Mouse (Mus musculus): Measurements from ENCODE around the gene Pla2g12a. TPM values are rescaled to one million over a fixed set of nuclear protein-coding genes. Genes with fewer than 3 reads are reported as not detected.

Pla2g12a gene
- polyA plus RNA-seq, 1 experiment from 2014 or later: 33.7 TPM

DNA sequence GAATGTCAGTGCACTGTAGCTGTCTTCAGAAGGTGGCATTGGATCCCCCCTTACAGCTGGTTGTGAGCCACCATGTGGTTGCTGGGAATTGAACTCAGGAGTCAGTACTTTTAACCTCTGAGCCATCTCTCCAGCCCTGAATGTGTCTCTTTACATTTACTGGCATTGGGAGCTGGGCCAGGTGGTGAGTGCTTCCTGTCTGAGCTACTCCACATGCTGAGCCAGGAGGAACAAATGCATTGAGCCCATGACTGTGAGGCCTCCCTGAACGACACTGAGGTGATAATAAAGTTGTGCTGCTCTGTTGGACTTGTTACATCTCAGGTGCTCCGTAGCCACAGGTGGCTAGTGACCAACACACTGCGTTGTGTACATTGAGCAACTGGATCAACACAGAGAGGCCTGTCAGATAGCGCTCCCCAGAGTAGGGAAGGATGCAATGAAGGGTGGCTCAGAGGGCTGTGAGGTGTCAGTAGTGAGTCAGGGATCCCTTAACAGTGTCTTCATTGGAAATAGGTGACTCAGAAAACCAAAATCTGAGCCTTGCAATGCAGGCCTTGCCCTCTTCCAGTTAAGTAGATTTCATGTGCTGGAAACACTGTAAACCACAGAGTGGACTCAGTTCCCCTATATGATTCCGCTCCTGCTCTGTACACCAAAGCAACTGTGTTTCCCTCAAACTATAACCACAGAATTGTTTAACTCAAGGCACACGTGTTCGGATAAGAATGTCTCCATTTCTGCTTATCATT is 26.2 kb downstream of the Pla2g12a start:
- no peak for ATAC-seq (replicated peaks; ENCODE audit: low FRiP score)
- Histone ChIP-seq H3K4me3 (ENCODE audit: low read depth, low read length) (no peak overlapping the region), H3K4me2 (ENCODE audit: low read depth, low read length, severe bottlenecking) (no peak overlapping the region), H3K9me3 (ENCODE audit: control insufficient read depth, low read length) (no peaks in the 10 kb centered on the region), H3K27ac (ENCODE audit: low read depth, low read length) (no peak overlapping the region), H3K4me1 (replicated peaks; ENCODE audit: control insufficient read depth, insufficient read depth, low read length) (peaks cover 11% of the 10 kb centered on the region), H3K27me3 (ENCODE audit: control insufficient read depth, insufficient read depth, low read length) (no peaks in the 10 kb centered on the region), H3K9ac (ENCODE audit: low read length) (no peak overlapping the region), H3K36me3 (ENCODE audit: control insufficient read depth, insufficient read depth, low read length) (no peaks in the 10 kb centered on the region)
- WGBS: 87% methylated on average over 7 of the region's 7 CpGs
- DNase-seq (ENCODE audit: low spot score): no peak

DNA sequence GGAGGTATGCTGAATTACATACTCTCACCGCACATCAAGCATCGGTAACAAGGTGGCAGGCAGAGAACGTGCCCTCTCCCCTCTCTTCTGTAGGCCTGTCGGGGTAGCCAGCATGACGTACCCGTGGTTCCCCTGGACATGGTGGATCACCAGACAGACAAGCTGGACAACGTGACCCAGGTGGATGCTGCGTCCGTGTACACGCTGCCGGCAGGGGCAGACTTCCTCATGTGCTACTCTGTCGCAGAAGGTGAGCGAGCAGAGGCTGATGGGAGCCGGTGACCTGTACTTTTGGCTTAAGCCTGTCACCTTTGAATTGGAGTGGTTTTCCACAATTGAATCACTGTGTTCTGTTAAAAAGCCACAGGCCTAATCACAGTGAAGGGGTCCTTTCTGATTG is 33.6 kb downstream of the Pla2g12a start:
- DNase-seq (ENCODE audit: low spot score) (no peak), ATAC-seq (replicated peaks; ENCODE audit: low FRiP score) (no peak)
- Histone ChIP-seq H3K4me2 (ENCODE audit: low read depth, low read length, severe bottlenecking) (no peak overlapping the region), H3K27ac (ENCODE audit: low read depth, low read length) (no peak overlapping the region), H3K9me3 (ENCODE audit: control insufficient read depth, low read length) (no peaks in the 10 kb centered on the region), H3K36me3 (ENCODE audit: control insufficient read depth, insufficient read depth, low read length) (no peaks in the 10 kb centered on the region), H3K27me3 (ENCODE audit: control insufficient read depth, insufficient read depth, low read length) (no peaks in the 10 kb centered on the region), H3K9ac (ENCODE audit: low read length) (no peak overlapping the region), H3K4me1 (replicated peaks; ENCODE audit: control insufficient read depth, insufficient read depth, low read length) (no peaks in the 10 kb centered on the region), H3K4me3 (ENCODE audit: low read depth, low read length) (no peak overlapping the region)
- whole genome bisulfite sequencing: 92% methylated on average over 14 of the region's 14 CpGs

DNA sequence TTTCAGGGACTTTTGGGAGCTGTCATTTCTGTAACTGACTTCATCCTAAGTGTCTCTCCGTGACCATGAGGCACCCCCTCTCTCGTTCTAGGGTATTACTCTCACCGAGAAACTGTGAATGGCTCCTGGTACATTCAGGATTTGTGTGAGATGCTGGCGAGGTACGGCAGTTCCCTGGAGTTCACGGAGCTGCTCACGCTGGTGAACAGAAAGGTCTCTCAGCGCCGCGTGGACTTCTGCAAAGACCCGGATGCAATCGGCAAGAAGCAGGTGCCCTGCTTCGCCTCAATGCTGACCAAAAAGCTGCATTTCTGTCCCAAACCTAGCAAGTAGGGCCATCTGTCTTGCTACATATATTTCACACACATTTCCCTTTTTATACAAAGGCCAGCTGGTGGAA is 34.8 kb downstream of the Pla2g12a start:
- no peak for ATAC-seq (replicated peaks; ENCODE audit: low FRiP score)
- Histone ChIP-seq H3K4me1 (replicated peaks; ENCODE audit: control insufficient read depth, insufficient read depth, low read length) (no peaks in the 10 kb centered on the region), H3K9me3 (ENCODE audit: control insufficient read depth, low read length) (no peaks in the 10 kb centered on the region), H3K36me3 (ENCODE audit: control insufficient read depth, insufficient read depth, low read length) (no peaks in the 10 kb centered on the region), H3K4me2 (ENCODE audit: low read depth, low read length, severe bottlenecking) (no peak overlapping the region), H3K9ac (ENCODE audit: low read length) (no peak overlapping the region), H3K27me3 (ENCODE audit: control insufficient read depth, insufficient read depth, low read length) (no peaks in the 10 kb centered on the region), H3K27ac (ENCODE audit: low read depth, low read length) (no peak overlapping the region), H3K4me3 (ENCODE audit: low read depth, low read length) (no peak overlapping the region)
- WGBS: 93% methylated on average over 13 of the region's 13 CpGs
- no peak for DNase-seq (ENCODE audit: low spot score)

DNA sequence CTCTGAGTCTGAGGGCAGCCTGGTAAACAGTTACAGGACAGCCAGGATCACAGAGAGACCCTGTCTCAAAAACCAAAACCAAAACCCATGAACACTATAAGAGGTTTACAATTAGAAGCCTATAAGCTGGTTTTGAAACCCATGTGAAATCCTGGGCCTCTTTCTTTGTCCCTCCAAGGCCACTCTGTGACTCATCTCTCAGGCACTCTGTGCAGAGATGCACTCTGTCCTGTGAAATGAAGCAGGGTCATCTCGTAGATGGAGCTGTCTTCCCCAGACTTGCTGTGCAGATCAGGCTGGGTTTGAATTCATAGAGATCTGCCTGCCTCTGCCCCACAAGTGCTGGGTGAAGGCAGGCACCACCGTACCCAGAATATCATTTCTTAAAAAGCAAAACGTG is 39.0 kb downstream of the Pla2g12a start:
- WGBS: 85% methylated on average over 3 of the region's 3 CpGs
- no peak overlapping the region for H3K9ac ChIP-seq (ENCODE audit: low read length)
- H3K4me3 ChIP-seq (ENCODE audit: low read depth, low read length): no peak overlapping the region
- no peaks in the 10 kb centered on the region for H3K36me3 ChIP-seq (ENCODE audit: control insufficient read depth, insufficient read depth, low read length)
- no peak overlapping the region for H3K27ac ChIP-seq (ENCODE audit: low read depth, low read length)
- H3K9me3 ChIP-seq (ENCODE audit: control insufficient read depth, low read length): no peaks in the 10 kb centered on the region
- H3K27me3 ChIP-seq (ENCODE audit: control insufficient read depth, insufficient read depth, low read length): no peaks in the 10 kb centered on the region
- ATAC-seq (replicated peaks; ENCODE audit: low FRiP score) (no peak), DNase-seq (ENCODE audit: low spot score) (no peak)
- no peaks in the 10 kb centered on the region for H3K4me1 ChIP-seq (replicated peaks; ENCODE audit: control insufficient read depth, insufficient read depth, low read length)
- no peak overlapping the region for H3K4me2 ChIP-seq (ENCODE audit: low read depth, low read length, severe bottlenecking)

DNA sequence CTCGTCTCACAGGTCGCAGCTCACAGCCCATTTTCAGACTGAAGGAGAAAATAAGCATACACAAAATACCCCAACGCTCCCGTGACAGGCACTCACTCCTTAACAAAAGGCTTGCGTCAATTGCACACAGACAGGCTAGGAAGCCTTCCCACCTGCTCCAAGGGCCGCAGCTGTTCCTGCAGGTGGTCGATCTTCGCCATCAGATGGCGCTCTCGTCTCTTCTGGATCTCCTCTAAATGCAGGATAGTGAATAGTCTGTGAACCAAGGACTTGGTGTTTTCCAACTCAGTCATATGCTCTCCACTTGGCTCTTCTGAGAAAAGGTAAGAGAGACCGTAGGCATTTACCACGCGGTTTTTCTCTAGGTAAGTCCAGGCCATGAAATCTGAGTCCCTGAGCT is 40.0 kb downstream of the Pla2g12a start:
- no peaks in the 10 kb centered on the region for H3K9me3 ChIP-seq (ENCODE audit: control insufficient read depth, low read length)
- no peak overlapping the region for H3K4me3 ChIP-seq (ENCODE audit: low read depth, low read length)
- ATAC-seq (replicated peaks; ENCODE audit: low FRiP score): peak; percentile 76
- H3K36me3 ChIP-seq (ENCODE audit: control insufficient read depth, insufficient read depth, low read length): no peaks in the 10 kb centered on the region
- 12% methylated on average over 13 of the region's 13 CpGs for WGBS
- peak; percentile 84 for DNase-seq (ENCODE audit: low spot score)
- no peaks in the 10 kb centered on the region for H3K27me3 ChIP-seq (ENCODE audit: control insufficient read depth, insufficient read depth, low read length)
- no peak overlapping the region for H3K27ac ChIP-seq (ENCODE audit: low read depth, low read length)
- no peak overlapping the region for H3K9ac ChIP-seq (ENCODE audit: low read length)
- H3K4me1 ChIP-seq (replicated peaks; ENCODE audit: control insufficient read depth, insufficient read depth, low read length): no peaks in the 10 kb centered on the region
- no peak overlapping the region for H3K4me2 ChIP-seq (ENCODE audit: low read depth, low read length, severe bottlenecking)

DNA sequence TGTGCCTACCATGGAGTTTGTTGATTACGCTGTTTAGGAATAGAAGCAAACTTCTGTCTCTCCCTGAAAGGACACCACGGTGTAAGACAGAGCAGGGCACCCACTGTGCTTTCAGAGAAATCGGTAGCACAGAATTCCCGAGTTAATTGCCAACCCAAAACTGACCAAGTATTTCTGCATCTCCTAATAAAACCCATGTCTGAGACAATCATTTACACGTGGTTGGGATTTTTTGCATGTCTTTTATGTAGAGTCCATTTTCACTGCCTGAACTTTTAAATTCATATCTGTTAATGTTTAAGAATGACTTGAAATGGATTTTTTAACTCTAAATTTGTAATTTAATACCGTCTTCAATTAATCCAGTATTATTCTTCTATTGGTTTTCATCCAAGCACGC is 45.2 kb downstream of the Pla2g12a start:
- no peak overlapping the region for H3K9ac ChIP-seq (ENCODE audit: low read length)
- no peaks in the 10 kb centered on the region for H3K27me3 ChIP-seq (ENCODE audit: control insufficient read depth, insufficient read depth, low read length)
- no peak for DNase-seq (ENCODE audit: low spot score)
- ATAC-seq (replicated peaks; ENCODE audit: low FRiP score): no peak
- H3K36me3 ChIP-seq (ENCODE audit: control insufficient read depth, insufficient read depth, low read length): no peaks in the 10 kb centered on the region
- no peaks in the 10 kb centered on the region for H3K9me3 ChIP-seq (ENCODE audit: control insufficient read depth, low read length)
- WGBS: 91% methylated on average over 7 of the region's 7 CpGs
- no peak overlapping the region for H3K4me3 ChIP-seq (ENCODE audit: low read depth, low read length)
- H3K27ac ChIP-seq (ENCODE audit: low read depth, low read length): no peak overlapping the region
- no peak overlapping the region for H3K4me2 ChIP-seq (ENCODE audit: low read depth, low read length, severe bottlenecking)
- no peaks in the 10 kb centered on the region for H3K4me1 ChIP-seq (replicated peaks; ENCODE audit: control insufficient read depth, insufficient read depth, low read length)

DNA sequence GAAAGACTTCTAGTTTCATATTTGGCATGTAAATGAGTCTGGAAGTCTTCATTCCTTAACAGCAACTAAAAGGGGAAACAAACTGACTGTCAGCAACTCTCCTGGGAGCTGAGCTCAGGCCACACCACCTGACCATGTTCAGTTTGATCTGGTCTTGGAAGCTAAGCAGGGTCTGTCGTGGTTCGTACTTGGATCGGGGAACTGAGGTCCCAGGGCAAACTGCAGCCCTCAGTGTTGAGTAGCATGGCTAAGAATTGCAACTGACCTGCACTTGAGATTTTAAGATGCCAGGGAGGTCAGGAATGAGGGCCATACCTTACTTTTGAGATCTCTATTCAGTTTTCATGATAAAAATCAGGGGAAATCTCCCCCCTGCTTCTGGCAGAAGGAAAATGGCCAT is 47.5 kb downstream of the Pla2g12a start:
- Histone ChIP-seq H3K27me3 (ENCODE audit: control insufficient read depth, insufficient read depth, low read length) (no peaks in the 10 kb centered on the region), H3K4me2 (ENCODE audit: low read depth, low read length, severe bottlenecking) (no peak overlapping the region), H3K36me3 (ENCODE audit: control insufficient read depth, insufficient read depth, low read length) (no peaks in the 10 kb centered on the region), H3K9me3 (ENCODE audit: control insufficient read depth, low read length) (no peaks in the 10 kb centered on the region), H3K4me3 (ENCODE audit: low read depth, low read length) (no peak overlapping the region), H3K27ac (ENCODE audit: low read depth, low read length) (no peak overlapping the region), H3K9ac (ENCODE audit: low read length) (no peak overlapping the region), H3K4me1 (replicated peaks; ENCODE audit: control insufficient read depth, insufficient read depth, low read length) (no peaks in the 10 kb centered on the region)
- no peak for ATAC-seq (replicated peaks; ENCODE audit: low FRiP score)
- WGBS: 94% methylated on average over 3 of the region's 3 CpGs
- DNase-seq (ENCODE audit: low spot score): no peak

DNA sequence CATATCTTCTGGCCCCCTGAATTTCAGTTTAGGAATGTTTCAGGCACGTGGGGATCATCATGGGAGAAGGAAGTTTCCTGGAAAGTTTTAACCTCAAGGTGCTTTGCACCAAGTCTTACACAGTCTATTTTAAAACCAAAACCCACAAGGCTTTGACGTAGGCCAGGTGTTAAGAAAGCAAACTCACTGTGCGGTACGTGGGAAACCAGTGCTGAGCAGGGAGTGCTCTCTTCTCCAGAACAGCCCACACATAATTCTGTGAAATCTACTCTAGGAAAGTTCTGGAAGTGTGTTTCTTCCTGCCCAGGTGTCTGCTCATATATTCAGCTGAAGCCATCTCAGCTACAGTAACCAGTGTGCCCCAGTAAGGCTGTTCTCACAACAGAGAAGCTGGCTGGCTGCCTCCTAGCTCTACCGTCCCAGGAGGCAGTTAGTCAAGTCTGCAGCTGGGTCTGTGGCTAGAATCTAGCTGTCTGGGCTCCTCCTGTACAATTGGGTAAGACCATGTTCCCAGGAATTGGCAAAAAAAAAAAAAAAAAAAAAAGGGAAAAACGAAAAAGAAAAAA is 51.9 kb downstream of the Pla2g12a start:
- no peaks in the 10 kb centered on the region for H3K4me1 ChIP-seq (replicated peaks; ENCODE audit: control insufficient read depth, insufficient read depth, low read length)
- no peak overlapping the region for H3K9ac ChIP-seq (ENCODE audit: low read length)
- WGBS: 80% methylated on average over 6 of the region's 6 CpGs
- no peaks in the 10 kb centered on the region for H3K9me3 ChIP-seq (ENCODE audit: control insufficient read depth, low read length)
- DNase-seq (ENCODE audit: low spot score): no peak
- no peaks in the 10 kb centered on the region for H3K36me3 ChIP-seq (ENCODE audit: control insufficient read depth, insufficient read depth, low read length)
- ATAC-seq (replicated peaks; ENCODE audit: low FRiP score): no peak
- no peak overlapping the region for H3K27ac ChIP-seq (ENCODE audit: low read depth, low read length)
- no peak overlapping the region for H3K4me2 ChIP-seq (ENCODE audit: low read depth, low read length, severe bottlenecking)
- H3K27me3 ChIP-seq (ENCODE audit: control insufficient read depth, insufficient read depth, low read length): no peaks in the 10 kb centered on the region
- H3K4me3 ChIP-seq (ENCODE audit: low read depth, low read length): no peak overlapping the region

DNA sequence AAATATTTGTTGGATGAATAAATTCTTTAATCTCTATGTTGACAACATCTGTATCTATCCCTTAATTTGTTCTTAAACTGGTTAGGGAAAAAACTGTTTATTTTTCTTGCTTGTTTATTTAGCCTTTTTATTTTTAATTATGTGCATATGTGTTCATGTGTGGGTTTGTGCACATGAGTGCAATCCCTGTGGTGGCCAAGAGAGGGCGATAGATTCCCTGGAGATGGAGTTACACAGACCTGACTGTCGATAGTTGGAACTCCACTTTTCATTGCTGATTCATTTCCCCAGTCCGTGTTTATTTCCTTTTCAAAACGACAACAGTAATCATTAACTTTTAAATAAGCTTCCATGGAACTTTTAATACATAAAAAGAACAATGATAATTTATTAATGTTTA is 54.0 kb downstream of the Pla2g12a start:
- no peak overlapping the region for H3K27ac ChIP-seq (ENCODE audit: low read depth, low read length)
- H3K36me3 ChIP-seq (ENCODE audit: control insufficient read depth, insufficient read depth, low read length): no peaks in the 10 kb centered on the region
- DNase-seq (ENCODE audit: low spot score) (no peak), ATAC-seq (replicated peaks; ENCODE audit: low FRiP score) (no peak)
- H3K9ac ChIP-seq (ENCODE audit: low read length): no peak overlapping the region
- no peaks in the 10 kb centered on the region for H3K9me3 ChIP-seq (ENCODE audit: control insufficient read depth, low read length)
- WGBS: 54% methylated on average over 4 of the region's 4 CpGs
- H3K4me1 ChIP-seq (replicated peaks; ENCODE audit: control insufficient read depth, insufficient read depth, low read length): no peaks in the 10 kb centered on the region
- H3K4me2 ChIP-seq (ENCODE audit: low read depth, low read length, severe bottlenecking): no peak overlapping the region
- no peak overlapping the region for H3K4me3 ChIP-seq (ENCODE audit: low read depth, low read length)
- no peaks in the 10 kb centered on the region for H3K27me3 ChIP-seq (ENCODE audit: control insufficient read depth, insufficient read depth, low read length)
